Mouse (Mus musculus) ES-E14 (cell line): Measurements from ENCODE around the gene Pax6.

ENCODE experiments used
- CHD2 ChIP-seq: IDR thresholded peaks from 2 replicates; pipeline ENCODE4 v1.6.1; 2014; ENCODE audit warnings: mild to moderate bottlenecking, low read depth, low read length, inconsistent platforms
- HCFC1 ChIP-seq: IDR thresholded peaks from 2 replicates; pipeline ENCODE4 v1.6.1; 2012; ENCODE audit warnings: low read length, inconsistent platforms, borderline replicate concordance; ENCODE audit not compliant: insufficient read depth
- MAFK ChIP-seq: IDR thresholded peaks from 2 replicates; pipeline ENCODE4 v1.6.1; 2014; ENCODE audit warnings: mild to moderate bottlenecking, low read depth, low read length, inconsistent platforms; ENCODE audit not compliant: insufficient read depth

DNA sequence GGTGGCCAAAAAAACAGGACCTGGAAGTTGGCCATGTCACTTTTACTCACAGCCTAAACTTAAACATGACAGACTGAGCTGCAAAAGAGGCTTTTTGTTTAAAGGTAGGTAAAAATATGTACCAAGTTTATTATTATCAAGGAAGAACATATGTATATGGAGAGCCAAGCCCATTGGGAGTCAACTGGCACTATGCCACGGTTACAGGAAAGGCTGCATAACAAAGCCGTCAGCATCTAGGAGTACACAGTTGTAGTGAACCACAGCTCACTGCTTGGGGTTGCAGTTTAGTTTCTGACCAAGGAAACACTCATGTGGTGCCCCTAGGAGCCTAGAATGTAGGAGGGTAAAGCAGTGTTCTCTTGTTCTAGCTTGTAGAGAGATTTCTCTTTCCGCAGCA, 40.4 kb downstream of the Pax6 start:
- TF ChIP-seq MAFK = no peak
- no peak for TF ChIP-seq CHD2
- TF ChIP-seq HCFC1 = no peak
